Mouse (Mus musculus) G1E (cell line): ENCODE data around the gene Elovl6.

Source experiments
- CTCF ChIP-seq: IDR thresholded peaks from 2 replicates; pipeline ENCODE4 v1.5.1; 2012; ENCODE audit warnings: low read depth, low read length, inconsistent platforms, mixed read lengths
- GATA1 ChIP-seq: IDR thresholded peaks from 2 replicates; pipeline ENCODE4 v1.6.1; 2012; ENCODE audit warnings: borderline replicate concordance, low read length, inconsistent platforms, mixed read lengths
- GATA2 ChIP-seq: IDR thresholded peaks from 2 replicates; pipeline ENCODE4 v1.6.1; 2012; ENCODE audit warnings: low read depth, low read length, inconsistent platforms, borderline replicate concordance
- POLR2AphosphoS5 ChIP-seq: IDR thresholded peaks from 2 replicates; pipeline ENCODE4 v1.6.1; 2012; ENCODE audit warnings: low read depth, low read length, inconsistent platforms; ENCODE audit not compliant: insufficient replicate concordance

DNA sequence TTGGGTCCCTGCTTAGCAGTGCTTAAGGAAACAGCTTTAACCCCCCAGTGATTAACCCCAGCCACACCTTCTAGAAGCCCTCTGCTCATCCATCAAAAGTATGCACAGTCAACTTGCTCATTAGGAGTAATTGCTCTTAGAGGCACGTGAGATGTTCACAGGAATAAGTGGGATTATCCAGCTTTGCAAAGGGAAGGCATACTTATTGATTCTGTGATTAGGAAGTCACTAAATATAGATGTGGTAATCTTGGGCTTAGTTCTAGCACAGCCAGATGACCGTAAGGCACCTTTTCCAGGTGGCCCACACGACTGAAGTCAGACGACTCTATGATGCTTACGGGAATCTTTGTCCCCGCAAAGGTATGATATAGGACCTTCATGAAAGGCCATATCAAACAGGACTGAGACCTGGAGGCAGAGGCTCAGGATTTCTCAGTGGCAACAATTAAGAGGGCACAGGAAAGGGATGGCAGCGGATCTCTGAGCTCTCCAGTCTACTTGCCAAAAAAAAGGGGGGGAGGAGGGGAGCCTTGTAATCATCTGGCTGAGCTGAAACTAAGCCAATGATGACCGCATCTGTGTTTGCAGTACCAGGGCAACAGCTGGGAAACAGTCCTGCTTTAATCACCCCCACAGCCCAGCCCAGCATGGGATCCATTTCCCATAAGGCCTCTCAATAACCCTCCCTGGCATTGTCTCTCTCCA, 117.6 kb downstream of the Elovl6 start:
- TF ChIP-seq GATA1 (no peak), CTCF (no peak), GATA2 (no peak), POLR2AphosphoS5 (no peak)
